Mouse (Mus musculus): ENCODE results near the gene Vax1. TPM values are rescaled to one million over a fixed set of nuclear protein-coding genes. Genes with fewer than 3 reads are reported as not detected.

The Vax1 gene
- polyA plus RNA-seq (2016; fragmentation: Nextera tagmentation; extraction: Ambion mirVana) = not detected in 2 replicates

GRCm38 (mm10) chr19:59169936-59170765, at the start of gene Vax1:
Vax1 (minus strand) TSS chr19:59170056.
- Histone ChIP-seq H3K4me2 (replicated peaks) (peak within 1 kb of the TSS; percentile 35), H3K9ac (peak within 1 kb of the TSS; percentile 23; the same call in 1 of the 2 replicates), H3K36me3 (no peaks in the 10 kb centered on the region), H3K9me3 (replicated peaks) (no peaks in the 10 kb centered on the region), H3K4me1 (peaks cover 23% of the 10 kb centered on the region), H3K27me3 (peaks cover 96% of the 10 kb centered on the region), H3K27ac (no peak within 1 kb of the TSS), H3K4me3 (peak within 1 kb of the TSS; percentile 22)
- no peak for ATAC-seq (ENCODE audit: low FRiP score)
- WGBS = under 1% methylated on average over 53 of the region's 54 CpGs

GRCm38 (mm10) chr19:59218991-59219390, 49.1 kb upstream of the Vax1 start, which contains the start of gene Kcnk18:
Kcnk18 (plus strand) TSS chr19:59219214.
- whole genome bisulfite sequencing = 91% methylated on average over 8 of the region's 8 CpGs
- Histone ChIP-seq H3K9ac (no peak within 1 kb of the TSS), H3K36me3 (no peaks in the 10 kb centered on the region), H3K27me3 (peaks cover 34% of the 10 kb centered on the region), H3K9me3 (replicated peaks) (no peaks in the 10 kb centered on the region), H3K4me1 (no peaks in the 10 kb centered on the region), H3K27ac (no peak within 1 kb of the TSS), H3K4me3 (no peak within 1 kb of the TSS), H3K4me2 (replicated peaks) (no peak within 1 kb of the TSS)
- ATAC-seq (ENCODE audit: low FRiP score) = no peak

- Histone ChIP-seq H3K27me3 (peaks cover 39% of the 10 kb centered on the region), H3K4me3 (no peak overlapping the region), H3K27ac (no peak overlapping the region), H3K9me3 (replicated peaks) (no peaks in the 10 kb centered on the region), H3K4me1 (no peaks in the 10 kb centered on the region), H3K9ac (no peak overlapping the region), H3K36me3 (no peaks in the 10 kb centered on the region), H3K4me2 (replicated peaks) (no peak overlapping the region)
- no peak for ATAC-seq (ENCODE audit: low FRiP score)
- WGBS = 72% methylated on average over 3 of the region's 3 CpGs
Measured at GRCm38 (mm10) chr19:59216891-59217290, 47.0 kb upstream of the Vax1 start.

- Histone ChIP-seq H3K9ac (no peak overlapping the region), H3K4me1 (no peaks in the 10 kb centered on the region), H3K9me3 (replicated peaks) (no peaks in the 10 kb centered on the region), H3K27me3 (peaks cover 18% of the 10 kb centered on the region), H3K4me2 (replicated peaks) (no peak overlapping the region), H3K27ac (no peak overlapping the region), H3K36me3 (no peaks in the 10 kb centered on the region), H3K4me3 (no peak overlapping the region)
- no peak for ATAC-seq (ENCODE audit: low FRiP score)
- WGBS = 71% methylated on average over 2 of the region's 2 CpGs
Measured at GRCm38 (mm10) chr19:59208986-59209385, 39.1 kb upstream of the Vax1 start.

- Histone ChIP-seq H3K36me3 (no peaks in the 10 kb centered on the region), H3K9ac (no peak overlapping the region), H3K4me2 (replicated peaks) (no peak overlapping the region), H3K27ac (no peak overlapping the region), H3K27me3 (peaks cover 18% of the 10 kb centered on the region), H3K4me3 (no peak overlapping the region), H3K9me3 (replicated peaks) (no peaks in the 10 kb centered on the region), H3K4me1 (no peaks in the 10 kb centered on the region)
- no peak for ATAC-seq (ENCODE audit: low FRiP score)
- 29% methylated on average over 5 of the region's 5 CpGs for WGBS
Measured at GRCm38 (mm10) chr19:59208475-59208874, 38.6 kb upstream of the Vax1 start.

GRCm38 (mm10) chr19:59198161-59198560, 28.3 kb upstream of the Vax1 start:
- Histone ChIP-seq H3K4me1 (peaks cover 4% of the 10 kb centered on the region), H3K27ac (no peak overlapping the region), H3K9me3 (replicated peaks) (peaks cover 4% of the 10 kb centered on the region), H3K27me3 (peaks cover 55% of the 10 kb centered on the region), H3K9ac (no peak overlapping the region), H3K36me3 (no peaks in the 10 kb centered on the region), H3K4me3 (no peak overlapping the region), H3K4me2 (replicated peaks) (no peak overlapping the region)
- WGBS = 37% methylated on average over 7 of the region's 7 CpGs
- ATAC-seq (ENCODE audit: low FRiP score) = no peak

- H3K36me3 ChIP-seq = no peaks in the 10 kb centered on the region
- no peak for ATAC-seq (ENCODE audit: low FRiP score)
- 3% methylated on average over 15 of the region's 15 CpGs for WGBS
- peaks cover 4% of the 10 kb centered on the region for H3K4me1 ChIP-seq
- no peak overlapping the region for H3K4me2 ChIP-seq (replicated peaks)
- no peak overlapping the region for H3K27ac ChIP-seq
- H3K4me3 ChIP-seq = no peak overlapping the region
- peaks cover 73% of the 10 kb centered on the region for H3K27me3 ChIP-seq
- H3K9me3 ChIP-seq (replicated peaks) = peaks cover 4% of the 10 kb centered on the region
- no peak overlapping the region for H3K9ac ChIP-seq
Measured at GRCm38 (mm10) chr19:59196111-59196666, 26.3 kb upstream of the Vax1 start.

GRCm38 (mm10) chr19:59195181-59195770, 25.4 kb upstream of the Vax1 start:
- H3K9ac ChIP-seq = no peak overlapping the region
- H3K27me3 ChIP-seq = peaks cover 82% of the 10 kb centered on the region
- no peak for ATAC-seq (ENCODE audit: low FRiP score)
- no peak overlapping the region for H3K4me3 ChIP-seq
- H3K4me2 ChIP-seq (replicated peaks) = no peak overlapping the region
- peaks cover 4% of the 10 kb centered on the region for H3K4me1 ChIP-seq
- 6% methylated on average over 9 of the region's 9 CpGs for WGBS
- peaks cover 4% of the 10 kb centered on the region for H3K9me3 ChIP-seq (replicated peaks)
- no peak overlapping the region for H3K27ac ChIP-seq
- no peaks in the 10 kb centered on the region for H3K36me3 ChIP-seq

GRCm38 (mm10) chr19:59193986-59194820, 24.3 kb upstream of the Vax1 start:
- H3K27me3 ChIP-seq = peaks cover 89% of the 10 kb centered on the region
- H3K9me3 ChIP-seq (replicated peaks) = peaks cover under 1% of the 10 kb centered on the region
- H3K27ac ChIP-seq = no peak overlapping the region
- no peak overlapping the region for H3K9ac ChIP-seq
- peak overlapping the region; percentile 34; the same call in 1 of the 2 replicates for H3K4me2 ChIP-seq (replicated peaks)
- peaks cover 4% of the 10 kb centered on the region for H3K4me1 ChIP-seq
- ATAC-seq (ENCODE audit: low FRiP score) = no peak
- no peaks in the 10 kb centered on the region for H3K36me3 ChIP-seq
- no peak overlapping the region for H3K4me3 ChIP-seq
- WGBS = under 1% methylated on average over 50 of the region's 50 CpGs

- Histone ChIP-seq H3K36me3 (no peaks in the 10 kb centered on the region), H3K27ac (no peak overlapping the region), H3K9ac (no peak overlapping the region), H3K4me1 (peaks cover 4% of the 10 kb centered on the region), H3K27me3 (peaks cover 94% of the 10 kb centered on the region), H3K4me2 (replicated peaks) (no peak overlapping the region), H3K9me3 (replicated peaks) (no peaks in the 10 kb centered on the region), H3K4me3 (no peak overlapping the region)
- 2% methylated on average over 10 of the region's 10 CpGs for WGBS
- ATAC-seq (ENCODE audit: low FRiP score) = no peak
Measured at GRCm38 (mm10) chr19:59193456-59193855, 23.6 kb upstream of the Vax1 start.

GRCm38 (mm10) chr19:59192491-59192890, 22.6 kb upstream of the Vax1 start:
- peaks cover 4% of the 10 kb centered on the region for H3K4me1 ChIP-seq
- H3K36me3 ChIP-seq = no peaks in the 10 kb centered on the region
- H3K9ac ChIP-seq = no peak overlapping the region
- WGBS = 1% methylated on average over 2 of the region's 2 CpGs
- H3K9me3 ChIP-seq (replicated peaks) = no peaks in the 10 kb centered on the region
- no peak overlapping the region for H3K27ac ChIP-seq
- H3K4me3 ChIP-seq = no peak overlapping the region
- H3K27me3 ChIP-seq = peaks cover 94% of the 10 kb centered on the region
- no peak overlapping the region for H3K4me2 ChIP-seq (replicated peaks)
- ATAC-seq (ENCODE audit: low FRiP score) = no peak

GRCm38 (mm10) chr19:59191123-59191505, 21.3 kb upstream of the Vax1 start:
- H3K27me3 ChIP-seq = peaks cover 94% of the 10 kb centered on the region
- no peak for ATAC-seq (ENCODE audit: low FRiP score)
- no peak overlapping the region for H3K4me2 ChIP-seq (replicated peaks)
- H3K4me3 ChIP-seq = no peak overlapping the region
- H3K9ac ChIP-seq = no peak overlapping the region
- WGBS = 10% methylated on average over 4 of the region's 4 CpGs
- H3K36me3 ChIP-seq = no peaks in the 10 kb centered on the region
- no peak overlapping the region for H3K27ac ChIP-seq
- peaks cover 4% of the 10 kb centered on the region for H3K4me1 ChIP-seq
- H3K9me3 ChIP-seq (replicated peaks) = no peaks in the 10 kb centered on the region

Data from hindbrain, embryonic 12.5 days (tissue).